Mouse (Mus musculus) stomach, postnatal 0 days (tissue): ENCODE measurements around the gene Sema3b.

Experiments used
- CTCF ChIP-seq: IDR thresholded peaks from 2 replicates; pipeline ENCODE4 v1.5.1; 2016; ENCODE audit warnings: antibody characterized with exemption, low read depth, mild to moderate bottlenecking, moderate library complexity
- EP300 ChIP-seq: optimal IDR thresholded peaks from 2 replicates; pipeline ENCODE3; 2016; ENCODE audit warnings: antibody characterized with exemption

DNA sequence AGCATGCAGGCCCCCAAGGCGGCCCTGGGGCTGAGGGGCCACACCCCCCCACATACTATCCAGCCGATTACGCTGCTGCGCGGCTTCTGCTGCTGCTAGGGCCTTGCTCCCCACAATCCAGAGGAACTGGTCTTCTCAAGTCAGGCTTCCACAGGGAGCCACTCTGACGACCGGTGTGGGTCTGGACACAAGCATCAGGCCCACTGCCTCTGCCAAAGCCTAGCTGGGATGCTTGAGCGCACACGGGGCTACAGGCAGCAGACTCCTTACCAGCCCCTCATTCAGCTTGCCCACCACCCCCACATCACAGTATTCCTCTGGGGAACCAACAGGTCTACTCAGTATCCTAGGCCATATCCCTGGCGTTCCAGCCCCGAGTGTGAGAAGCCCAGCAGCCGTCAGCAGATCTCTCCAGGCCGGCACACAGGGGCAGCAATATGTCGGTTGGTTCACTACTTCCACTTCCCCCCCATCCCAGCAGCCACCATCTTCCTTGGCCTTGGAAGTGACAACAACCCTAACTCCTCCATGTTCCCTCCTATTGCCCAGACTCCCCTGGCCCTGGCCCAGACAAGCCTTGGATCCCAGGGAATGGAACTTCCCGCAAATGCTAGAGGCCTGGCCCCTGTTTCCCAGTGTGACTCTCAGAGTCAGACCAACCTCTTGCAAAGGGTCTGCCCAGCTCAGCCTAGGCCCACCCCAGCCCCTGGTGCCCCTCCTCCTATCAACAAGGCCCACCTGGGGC is 24.8 kb upstream of the Sema3b start:
- no peak for TF ChIP-seq EP300
- TF ChIP-seq CTCF, result no peak
